Mouse (Mus musculus) ES-CJ7 (cell line): ENCODE results near the gene Tor1a.

Experiments
- DNase-seq: peaks from one replicate; pipeline ENCODE4 v3.0.0; 2011; ENCODE audit warnings: low read depth, low spot score

Tor1a gene

DNA sequence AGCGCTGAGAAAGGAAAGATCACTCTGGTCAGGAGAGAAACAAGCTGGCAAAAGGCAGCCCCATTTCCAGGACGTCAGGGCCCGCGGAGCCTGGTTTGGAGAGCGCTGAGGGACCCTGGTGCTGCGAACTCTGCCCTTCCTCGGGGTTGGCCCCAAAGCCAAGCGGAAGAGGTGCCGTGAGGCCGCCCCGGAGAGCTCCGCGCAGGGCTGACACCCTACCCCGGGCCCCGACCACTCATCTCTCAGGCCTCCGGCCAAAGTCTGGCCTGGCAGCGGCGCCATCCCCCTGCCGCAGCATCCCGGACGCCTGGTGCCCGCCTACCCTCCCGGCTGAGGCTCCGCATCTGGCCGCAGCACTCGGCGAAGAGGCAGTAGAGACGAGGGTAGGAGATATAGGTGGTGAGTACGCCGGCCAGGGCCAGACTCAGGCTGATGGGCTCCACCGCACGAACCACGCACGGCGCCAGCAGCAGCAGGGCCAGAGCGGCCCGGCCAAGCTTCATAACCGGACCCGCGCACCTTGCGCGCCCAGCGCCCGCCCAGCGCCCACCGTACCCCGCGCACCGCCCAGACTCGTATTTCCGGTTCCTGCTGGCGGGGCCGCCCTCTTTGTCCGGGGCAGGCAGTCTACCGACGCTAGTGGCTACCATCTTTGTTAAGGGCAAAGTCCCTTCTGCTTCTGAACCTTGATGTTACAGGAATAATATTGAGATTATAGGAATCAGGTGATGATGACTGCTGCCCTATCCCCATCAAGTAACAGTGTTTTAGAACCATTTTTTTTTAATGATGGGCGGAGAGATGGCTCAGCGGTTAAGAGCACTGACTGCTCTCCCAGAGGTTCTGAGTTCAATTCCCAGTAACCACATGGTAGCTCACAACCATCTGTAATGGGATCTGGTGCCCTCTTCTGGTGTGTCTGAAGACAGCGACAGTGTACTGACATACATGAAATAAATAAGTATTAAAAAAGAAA, at the start of gene Tor1a:
TSS of gene Tor1a (minus strand) at position 582 of the 976 bp plus-strand sequence.
- DNase-seq: peak; percentile 87

DNA sequence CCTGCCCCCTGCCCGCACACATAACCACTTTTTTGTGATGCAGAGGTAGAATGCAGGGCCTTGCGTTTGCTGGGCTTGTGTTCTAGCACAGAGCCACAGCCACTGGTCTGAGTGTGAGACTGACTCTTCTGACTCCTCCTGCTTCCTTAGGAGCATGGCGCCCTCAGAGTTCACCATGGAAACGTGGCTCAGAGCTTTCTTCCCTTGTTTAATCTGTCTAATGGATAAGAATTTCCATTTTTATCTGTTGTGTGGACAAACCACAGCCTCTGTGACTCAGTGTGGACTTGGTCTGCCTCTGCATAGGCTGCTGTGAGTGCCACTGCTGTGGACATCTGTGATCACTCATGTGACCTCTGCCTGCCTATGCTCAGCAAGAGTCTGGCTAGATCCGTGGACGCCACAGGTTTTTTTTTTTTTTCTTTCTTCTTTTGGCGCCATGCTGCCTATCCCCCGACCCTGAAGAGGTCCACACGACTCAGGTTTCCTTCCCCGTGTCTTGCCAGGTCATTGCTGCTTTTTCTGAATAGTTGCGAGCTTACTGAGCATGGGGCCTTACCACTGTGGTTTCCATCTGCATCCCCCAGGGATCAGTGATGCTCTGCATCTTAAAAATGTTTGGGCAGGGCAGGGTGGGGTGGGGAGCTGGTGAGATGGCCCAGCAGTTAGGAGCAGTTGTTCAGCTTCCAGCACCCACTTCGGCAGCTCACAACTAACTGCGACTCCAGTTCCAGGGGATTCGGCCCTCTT, 45.8 kb upstream of the Tor1a start:
- no peak for DNase-seq

DNA sequence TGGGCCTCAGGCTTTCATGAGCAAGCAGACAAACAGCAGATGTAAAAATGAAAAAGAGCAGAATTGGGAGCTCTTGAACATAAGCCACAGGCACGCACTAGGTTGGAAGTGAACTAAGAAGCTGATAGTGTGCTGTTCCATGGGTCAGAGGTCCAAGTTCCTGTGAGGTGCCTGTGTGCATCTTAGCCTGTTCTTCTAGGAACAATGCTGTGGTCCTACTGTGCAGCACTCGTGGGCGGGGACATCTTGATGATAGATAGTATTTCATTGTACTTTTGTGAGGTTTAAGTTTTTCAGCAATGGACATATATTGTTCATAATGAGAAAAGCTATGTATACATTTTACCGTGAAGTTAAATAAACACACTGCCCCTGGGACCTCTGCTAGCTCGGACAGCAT, 39.5 kb upstream of the Tor1a start:
- DNase-seq: no peak

DNA sequence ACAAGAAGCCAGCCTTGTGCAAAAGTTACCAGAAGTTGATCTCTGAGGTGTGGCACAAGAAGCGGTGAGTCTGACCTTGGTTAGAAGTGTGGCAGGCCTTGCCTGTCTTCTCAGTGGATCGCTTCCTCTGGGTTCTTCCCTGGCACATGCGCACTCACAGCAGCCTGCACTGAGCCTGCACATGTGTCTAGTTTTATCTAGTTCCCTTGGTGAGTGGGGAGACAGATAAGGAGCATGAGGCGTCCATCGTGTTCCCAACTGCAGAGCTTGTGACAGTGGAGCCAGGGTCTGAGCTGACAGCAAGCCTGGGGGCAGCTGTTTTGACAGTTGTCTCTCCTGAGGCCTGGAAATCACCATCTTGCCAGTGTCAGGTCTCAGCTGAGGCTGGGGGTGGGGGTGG, 38.7 kb upstream of the Tor1a start:
- no peak for DNase-seq

- no peak for DNase-seq
These were observed 37.7 kb upstream of the Tor1a start for GRCm38 (mm10) chr2:31005453-31005852.

DNA sequence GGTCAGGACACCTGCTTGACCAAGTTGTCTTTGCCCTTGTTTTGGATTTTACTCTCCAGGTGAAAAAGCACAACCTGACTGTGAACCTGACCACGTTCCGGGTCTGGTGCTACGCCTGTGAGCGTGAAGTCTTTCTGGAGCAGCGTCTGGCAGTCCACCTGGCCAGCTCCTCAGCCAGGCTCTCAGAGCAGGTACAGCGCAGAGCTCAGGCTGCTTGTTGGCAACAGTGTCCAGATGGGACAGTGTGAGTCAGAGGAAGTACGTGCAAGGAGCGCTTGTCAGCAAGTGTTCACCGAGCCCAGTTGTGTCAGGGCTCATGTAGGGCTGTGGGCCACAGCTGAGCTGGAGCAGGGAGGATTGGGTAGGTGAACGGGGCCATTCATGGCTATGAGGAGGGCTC, 35.1 kb upstream of the Tor1a start:
- no peak for DNase-seq

- DNase-seq: no peak
These were observed 30.9 kb upstream of the Tor1a start for GRCm38 (mm10) chr2:30998443-30999260.

DNA sequence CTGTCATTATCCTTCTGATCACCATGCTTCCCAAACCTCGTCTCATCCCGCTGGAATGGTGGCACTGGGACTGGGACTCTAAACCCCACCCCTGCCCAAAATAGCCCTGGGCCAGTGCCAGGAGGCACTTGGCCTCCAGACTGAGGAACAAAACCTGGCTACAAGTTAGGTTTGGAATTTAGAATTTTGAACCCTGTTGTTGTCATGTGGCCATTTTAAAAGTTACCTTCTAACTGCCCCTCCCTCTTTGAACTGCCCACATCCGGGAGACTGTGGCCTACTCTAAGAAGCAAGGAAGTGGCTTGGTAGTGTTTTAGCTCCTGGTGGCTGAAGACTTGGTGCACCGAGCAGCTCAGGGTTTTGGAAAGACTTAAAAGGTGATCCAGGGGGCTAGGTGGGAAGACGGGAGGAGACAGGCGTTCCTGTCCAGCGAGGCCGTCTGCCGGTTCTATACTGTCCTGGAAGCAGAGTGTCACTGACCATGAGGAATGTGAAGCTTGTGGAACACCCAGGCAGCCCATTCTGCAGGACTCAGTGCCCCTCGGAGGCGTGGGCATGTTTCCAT, 27.8 kb upstream of the Tor1a start:
- DNase-seq: no peak

- DNase-seq: no peak
These were observed 27.1 kb upstream of the Tor1a start for GRCm38 (mm10) chr2:30994853-30995252.

- peak; percentile 30 for DNase-seq
These were observed 22.5 kb upstream of the Tor1a start for GRCm38 (mm10) chr2:30990221-30990620.

DNA sequence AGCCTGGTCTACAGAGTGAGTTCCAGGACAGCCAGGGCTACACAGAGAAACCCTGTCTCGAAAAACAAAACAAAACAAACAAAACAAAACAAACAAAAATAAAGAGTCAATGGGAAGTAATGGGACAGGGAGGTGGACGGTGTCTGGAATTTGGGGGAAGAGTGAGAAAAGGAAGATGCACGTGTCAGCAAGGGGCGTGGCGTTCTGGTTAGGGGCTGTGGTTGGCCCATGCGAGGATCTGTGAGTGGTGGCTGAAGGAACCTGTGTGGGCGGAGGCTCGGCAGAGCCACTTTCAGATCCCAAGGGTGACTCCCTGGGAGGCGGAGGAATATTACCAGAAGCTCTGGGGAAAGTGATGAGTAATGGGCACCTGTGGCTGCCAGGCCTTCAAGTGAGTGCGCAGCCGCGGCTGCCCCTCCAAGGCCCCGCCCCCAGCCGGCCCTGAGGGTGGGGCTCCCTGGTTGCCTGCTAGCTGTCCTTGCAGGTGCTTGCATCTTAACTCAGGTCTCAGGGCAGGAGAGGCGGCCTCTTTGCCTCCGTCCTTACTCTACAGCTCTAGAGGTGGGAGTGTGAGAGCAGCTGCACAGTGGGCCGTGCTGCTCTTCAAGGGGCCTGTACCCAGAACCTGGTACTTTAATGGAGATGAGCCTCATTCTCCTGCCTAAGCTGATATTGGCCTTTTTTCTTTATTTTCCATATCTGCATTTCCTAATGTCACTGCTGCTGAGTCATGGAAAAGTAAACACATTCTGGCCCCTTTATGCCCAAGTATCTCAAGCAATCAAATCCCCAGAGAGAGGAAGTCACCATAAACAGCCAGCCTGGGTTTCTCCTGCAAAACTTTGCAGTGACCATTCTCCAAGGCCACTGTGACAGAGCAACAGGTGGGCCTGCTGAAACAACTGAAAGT, 17.6 kb upstream of the Tor1a start:
- peak; percentile 92 for DNase-seq

- no peak for DNase-seq
These were observed 15.3 kb upstream of the Tor1a start for GRCm38 (mm10) chr2:30983024-30983423.

GRCm38 (mm10) chr2:30981790-30982513, 14.2 kb upstream of the Tor1a start, which contains the start of the genes BC005624 and Usp20:
BC005624 (minus strand) TSS chr2:30982201.
Usp20 (plus strand) TSS chr2:30982279.
- DNase-seq: peak; percentile 100

- no peak for DNase-seq
These were observed 907 bp downstream of the Tor1a start for GRCm38 (mm10) chr2:30966826-30967225.

- no peak for DNase-seq
These were observed 2.1 kb downstream of the Tor1a start for GRCm38 (mm10) chr2:30965627-30966026.

DNA sequence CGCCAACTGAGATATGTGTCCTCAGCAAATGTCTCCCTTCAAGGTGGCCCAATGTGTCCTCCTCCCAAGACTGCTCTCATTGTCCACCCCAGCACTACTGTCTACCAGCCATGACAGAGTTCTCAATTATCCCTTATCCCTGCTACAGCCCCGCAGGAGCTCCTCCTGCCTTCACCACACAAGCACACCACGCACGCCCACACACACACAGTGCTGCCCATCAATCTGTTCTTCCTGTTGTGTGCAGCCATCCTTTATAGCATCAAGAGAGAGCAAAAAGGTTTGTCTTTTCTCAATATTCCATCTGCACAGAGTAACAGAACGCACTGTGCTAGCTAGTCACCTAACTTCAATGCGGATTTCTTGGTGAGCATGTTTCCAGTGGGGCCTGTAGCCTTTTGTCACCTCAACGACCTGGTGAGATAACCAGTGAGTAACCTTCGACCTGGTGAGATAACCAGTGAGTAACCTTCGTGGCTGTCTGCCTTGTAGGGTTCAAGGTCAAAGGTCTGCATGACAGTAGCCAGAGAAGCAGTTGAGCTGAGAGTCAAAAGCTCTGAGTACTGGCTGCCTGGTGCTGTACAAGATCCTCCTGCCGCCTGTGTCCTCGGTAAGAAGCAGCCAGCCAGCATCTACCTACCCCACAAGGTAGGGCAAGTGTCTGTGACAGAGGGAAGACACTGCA, 5.0 kb downstream of the Tor1a start:
- DNase-seq: no peak

DNA sequence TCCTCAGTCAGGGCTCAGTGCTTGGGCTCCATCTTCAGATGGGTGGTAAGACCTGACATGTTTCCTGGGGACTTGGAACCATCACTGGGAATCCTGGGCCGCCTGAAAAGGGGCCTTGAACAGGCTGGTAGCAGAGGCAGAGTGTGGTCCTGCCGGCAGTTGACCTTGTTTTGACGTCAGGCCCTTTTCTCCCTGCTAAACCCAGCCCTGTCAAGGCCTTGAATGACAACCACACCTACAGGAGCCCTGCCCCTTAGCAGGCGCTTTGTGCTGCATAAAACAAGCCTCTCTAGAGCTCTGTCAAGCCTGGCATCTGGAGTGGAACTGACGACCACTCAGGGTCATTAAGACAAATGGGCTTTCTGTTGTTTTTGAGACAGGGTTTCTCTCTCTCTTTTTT, 7.9 kb downstream of the Tor1a start:
- DNase-seq: peak; percentile 46

- no peak for DNase-seq
These were observed 9.0 kb downstream of the Tor1a start for GRCm38 (mm10) chr2:30958726-30959125.

DNA sequence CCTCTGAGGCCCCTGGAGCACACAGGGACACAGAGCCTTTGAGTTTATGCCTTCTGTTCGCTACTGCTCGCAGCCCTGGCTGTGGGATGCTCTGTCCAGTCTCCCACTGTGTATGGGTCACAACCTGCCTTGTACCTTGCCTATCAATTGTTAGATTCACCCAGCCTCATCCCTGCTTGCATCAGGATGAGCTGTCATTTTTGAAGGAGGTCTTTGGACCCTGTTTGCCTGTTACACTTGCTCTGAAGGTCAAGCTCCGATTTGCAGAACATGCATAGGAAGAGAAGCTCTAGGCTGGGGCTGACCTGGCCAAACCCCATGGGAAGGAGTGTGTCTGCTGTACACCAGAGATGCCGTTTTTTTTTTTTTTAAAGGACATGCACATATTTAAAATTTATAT, 10.2 kb downstream of the Tor1a start:
- DNase-seq: no peak
